Mouse (Mus musculus): Measurements from ENCODE around the gene Tepsin.

- TF ChIP-seq CTCF (IDR thresholded peaks at IDR 0.05; ENCODE audit: low read depth, low read length) (peak; percentile 81), EP300 (IDR thresholded peaks at IDR 0.05; ENCODE audit: insufficient read depth, low read depth, low read length) (no peak), POLR2A (IDR thresholded peaks at IDR 0.05; ENCODE audit: insufficient read depth, low read length) (no peak)
These were observed 33.2 kb downstream of the Tepsin start for GRCm38 (mm10) chr11:120065291-120065690.
